Mouse (Mus musculus) spleen, adult 12 weeks (tissue): Measurements from ENCODE around the gene Spty2d1.

Source experiments
- DNase-seq: peaks from one replicate; pipeline ENCODE4 v3.0.0; 2022; ENCODE audit warnings: low spot score

The Spty2d1 gene

DNA sequence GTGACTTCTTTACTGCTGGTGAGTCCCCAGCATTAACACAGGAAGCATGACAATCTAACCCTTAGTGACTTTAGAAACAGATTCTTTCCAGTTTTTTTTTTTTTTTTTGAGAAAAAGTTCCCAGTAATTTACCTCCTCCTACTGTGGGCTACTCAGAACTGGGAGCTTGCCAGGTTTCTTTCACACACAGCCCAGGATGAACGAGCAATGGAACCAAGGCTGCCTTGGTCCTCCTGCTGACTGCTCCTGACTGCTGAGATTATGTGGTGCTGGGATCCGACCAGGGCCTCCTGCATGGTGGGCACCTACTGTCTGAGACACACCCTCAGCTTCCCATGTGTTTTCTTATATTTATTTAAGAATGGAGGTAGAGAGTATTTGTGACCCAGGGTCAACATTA is 21.1 kb downstream of the Spty2d1 start:
- DNase-seq, result no peak

DNA sequence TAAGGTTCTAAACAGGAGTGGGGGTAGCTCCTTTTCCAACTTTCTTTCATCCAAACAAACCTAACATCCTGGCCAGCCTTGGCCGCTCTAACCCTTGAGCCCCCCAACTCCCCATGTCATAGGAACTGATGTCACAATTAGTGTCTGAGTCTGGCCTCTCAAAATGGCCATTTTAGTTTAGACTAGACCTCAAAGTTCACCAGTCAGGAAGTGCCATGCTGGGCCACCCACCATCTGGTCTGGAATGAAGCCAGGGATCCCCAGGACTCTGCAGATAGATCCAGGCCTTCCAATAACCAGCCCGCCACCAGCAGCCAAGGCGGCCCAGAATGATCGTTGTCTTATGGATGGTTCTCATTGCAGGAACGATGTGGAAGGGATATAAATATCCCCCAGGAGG is 21.6 kb downstream of the Spty2d1 start:
- DNase-seq, result no peak

DNA sequence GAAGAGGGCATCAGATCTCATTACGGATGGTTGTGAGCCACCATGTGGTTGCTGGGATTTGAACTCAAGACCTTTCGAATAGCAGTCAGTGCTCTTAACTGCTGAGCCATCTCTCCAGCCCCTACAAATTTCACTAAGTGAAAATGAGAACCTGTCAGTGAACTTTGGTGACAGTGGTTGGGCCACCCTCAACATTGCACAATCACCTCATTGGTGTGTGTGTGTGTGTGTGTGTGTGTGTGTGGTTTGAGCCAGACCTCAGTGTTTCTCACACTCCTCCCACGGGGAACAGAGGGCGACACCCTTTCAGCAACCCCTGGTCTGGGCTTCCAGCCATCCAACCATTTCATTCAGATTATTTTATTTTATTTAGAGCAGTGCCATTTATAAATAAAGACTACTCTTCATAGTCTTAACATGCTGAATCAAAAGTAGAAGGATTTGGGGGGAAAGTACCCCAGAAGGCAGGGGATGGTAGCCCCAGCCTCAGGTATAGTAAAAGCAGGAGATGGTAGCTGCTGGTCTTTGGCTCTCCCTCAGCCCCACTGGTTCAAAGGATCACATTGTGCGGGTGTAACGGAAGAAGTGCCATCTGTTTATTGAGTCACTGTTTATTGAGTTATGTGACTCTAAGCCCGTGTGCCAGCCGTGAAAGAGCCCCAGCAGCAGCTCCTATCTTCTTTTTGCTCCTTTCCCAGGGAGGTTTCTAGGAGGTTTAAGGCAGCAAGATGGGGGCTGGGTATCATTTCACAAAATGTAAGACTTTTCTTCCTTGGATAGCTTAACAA is 22.3 kb downstream of the Spty2d1 start:
- no peak for DNase-seq

DNA sequence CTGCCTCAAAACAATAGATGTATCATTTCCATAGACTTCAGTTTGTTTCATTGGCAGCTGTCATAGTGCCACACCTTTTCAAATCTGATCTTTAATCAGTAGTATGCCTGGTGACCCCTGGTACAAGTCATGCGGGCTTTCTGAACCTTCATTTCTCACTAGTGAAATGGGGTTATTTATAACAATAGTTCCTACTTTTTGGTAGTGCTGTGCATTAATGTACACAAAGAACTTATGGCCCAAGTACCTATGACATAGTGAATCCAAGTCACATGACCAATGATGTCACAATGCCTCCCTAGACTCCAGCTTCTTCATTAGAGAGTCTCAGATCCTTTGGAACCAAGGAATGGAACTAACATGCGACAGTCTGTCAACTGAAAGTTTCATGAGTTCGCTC is 24.9 kb downstream of the Spty2d1 start, which contains the start of gene Gm9999:
Gene Gm9999 (plus strand): TSS at position 301 of the 400 bp plus-strand sequence.
- DNase-seq, result no peak

DNA sequence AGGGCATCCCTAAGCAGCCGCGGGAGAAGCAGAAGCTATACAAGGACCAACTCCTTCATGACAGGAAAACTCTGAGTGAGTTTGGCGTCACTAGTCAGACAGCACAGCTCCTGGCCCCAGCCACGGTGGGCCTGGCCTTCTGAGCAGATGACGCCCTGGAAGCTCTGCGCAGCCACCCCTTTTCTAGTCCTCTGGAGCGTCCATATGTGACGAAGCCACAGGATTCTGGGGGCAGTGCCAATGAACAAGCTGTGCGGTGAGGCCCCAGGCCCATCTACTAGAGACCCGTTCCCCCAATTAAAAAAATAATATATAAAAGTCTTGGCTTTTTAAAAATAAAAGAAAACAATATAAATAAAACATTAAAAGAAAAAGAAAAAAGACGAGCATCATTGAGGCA is 32.8 kb downstream of the Spty2d1 start:
- no peak for DNase-seq

DNA sequence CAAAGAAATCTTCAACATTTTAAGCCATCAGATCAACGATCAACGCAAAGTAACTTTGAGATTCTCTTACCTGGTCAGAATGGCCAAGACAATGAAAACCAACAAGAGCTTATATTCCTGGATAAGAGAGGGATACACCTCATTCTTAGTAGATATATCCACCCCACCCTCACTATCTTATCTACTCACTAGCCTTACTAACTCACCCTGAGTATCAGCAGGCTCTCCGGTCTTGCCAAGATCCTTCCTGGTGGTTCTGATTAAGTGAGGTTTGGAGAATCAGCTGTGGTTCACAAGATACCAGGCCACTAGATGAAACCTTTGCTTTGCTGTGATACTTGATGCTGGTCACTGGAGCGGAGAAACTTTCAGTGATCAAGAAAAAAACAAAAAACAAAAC is 33.6 kb downstream of the Spty2d1 start:
- DNase-seq, result no peak

DNA sequence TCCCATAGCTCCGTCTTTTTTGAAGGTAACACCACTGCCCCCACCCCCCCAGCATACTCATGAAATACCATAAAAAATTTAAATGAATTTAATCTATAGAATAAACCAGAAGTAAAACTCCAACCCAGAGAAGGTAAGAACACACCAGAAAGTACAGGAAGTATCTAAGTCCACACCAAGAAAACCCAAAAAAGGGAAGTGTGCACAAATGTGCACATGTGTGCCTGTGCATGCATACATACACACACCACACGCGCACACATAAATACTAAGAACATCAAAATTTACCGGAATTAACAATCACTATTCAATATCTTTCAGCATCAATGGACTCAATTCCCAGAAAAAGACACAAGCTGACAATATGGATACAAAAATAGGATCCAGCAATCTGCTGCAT is 38.3 kb downstream of the Spty2d1 start:
- no peak for DNase-seq

DNA sequence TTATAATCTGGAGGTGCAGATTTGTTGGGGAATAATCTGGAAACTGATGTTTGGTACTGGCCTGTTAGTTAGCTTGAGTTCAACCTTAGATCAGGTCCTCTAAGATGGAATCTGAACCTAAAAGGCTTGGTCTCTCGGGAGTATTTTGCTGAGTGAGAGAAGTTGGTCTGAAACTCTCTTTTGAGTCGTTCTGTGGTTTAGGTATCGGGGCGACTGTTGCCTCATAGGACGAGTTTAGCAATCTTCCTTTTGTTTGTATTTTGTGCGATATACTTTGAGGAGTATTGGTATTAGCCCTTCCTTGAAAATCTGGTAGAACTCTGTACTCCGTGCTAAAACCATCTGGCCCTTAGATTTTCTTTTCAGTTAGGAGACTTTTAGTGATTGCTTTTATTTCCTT is 44.1 kb downstream of the Spty2d1 start:
- no peak for DNase-seq

DNA sequence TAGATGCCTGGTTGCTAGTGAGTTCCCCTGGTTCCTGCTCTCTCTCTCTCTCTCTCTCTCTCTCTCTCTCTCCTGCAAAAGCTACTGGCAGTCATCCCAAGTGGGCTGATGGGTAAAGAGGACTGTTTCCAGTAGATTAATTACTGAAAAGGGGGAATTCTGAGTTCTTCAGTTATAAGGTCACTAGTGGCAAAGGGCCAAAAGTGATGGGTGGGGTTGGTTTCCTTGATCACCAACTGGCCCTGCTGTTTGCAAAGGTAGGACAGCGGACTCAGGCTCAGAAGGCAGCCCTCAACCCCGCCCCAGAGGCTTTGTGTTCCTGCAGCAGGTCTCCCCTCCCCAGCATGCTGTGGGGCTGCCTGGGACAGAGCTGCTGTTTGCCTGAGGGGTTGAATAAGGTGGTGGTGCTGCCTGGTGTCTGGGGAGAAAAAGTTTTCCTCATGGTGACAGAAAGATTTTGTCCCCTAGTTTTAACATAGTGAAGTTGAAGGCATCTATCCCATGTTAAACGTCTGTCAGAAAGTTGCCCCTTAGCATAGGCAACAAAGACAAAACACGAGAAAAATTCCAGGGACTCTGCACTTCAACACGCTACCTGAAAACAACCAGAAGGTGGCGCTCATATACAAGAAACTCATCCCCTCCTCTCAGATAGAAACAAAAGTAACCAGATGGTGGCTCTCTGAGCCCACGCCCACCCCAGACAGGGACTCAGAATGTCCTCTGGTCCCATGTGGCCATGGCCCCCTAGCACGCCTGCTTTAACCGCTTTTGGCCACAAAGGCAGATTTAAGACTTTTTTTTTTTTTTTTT is 45.2 kb downstream of the Spty2d1 start:
- DNase-seq, result peak; percentile 22

DNA sequence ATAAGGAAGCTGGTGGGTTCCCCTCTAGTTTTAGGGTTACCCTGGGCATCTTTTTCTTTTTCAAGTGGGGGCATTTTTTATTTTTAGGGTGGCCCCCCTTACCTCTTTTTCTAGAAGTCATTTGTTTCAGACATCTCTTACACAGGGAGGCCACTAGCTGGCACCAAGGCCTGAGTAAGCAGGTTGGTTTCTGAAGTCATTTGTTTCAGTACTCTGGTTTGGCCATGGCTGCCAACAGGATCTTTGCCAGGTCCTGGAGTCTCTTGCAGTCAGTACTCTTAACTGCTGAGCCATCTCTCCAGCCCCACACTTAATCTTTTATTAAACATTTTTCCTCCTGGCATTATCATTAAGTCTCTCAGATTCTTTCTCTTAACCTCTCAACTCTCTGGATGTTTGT is 46.1 kb downstream of the Spty2d1 start:
- no peak for DNase-seq

DNA sequence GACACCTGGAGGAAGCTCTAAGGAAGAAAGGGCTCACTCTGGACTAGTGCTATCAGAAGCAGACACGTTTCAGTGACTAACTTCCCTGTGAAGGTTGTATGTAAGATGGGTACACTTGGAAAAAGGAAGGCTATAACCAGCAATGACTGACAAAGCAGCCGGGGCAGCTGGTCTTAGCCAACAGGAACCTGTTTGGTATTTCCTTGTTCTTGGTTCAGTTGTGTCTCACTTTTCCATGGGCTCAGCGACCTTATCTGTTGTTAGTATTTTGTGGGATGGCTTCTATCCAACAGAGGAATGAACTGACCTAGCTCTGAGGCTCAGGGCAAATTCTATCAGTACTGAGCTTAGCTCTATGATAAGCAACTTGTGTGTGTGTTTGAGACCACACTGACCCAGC is 47.2 kb downstream of the Spty2d1 start:
- no peak for DNase-seq

DNA sequence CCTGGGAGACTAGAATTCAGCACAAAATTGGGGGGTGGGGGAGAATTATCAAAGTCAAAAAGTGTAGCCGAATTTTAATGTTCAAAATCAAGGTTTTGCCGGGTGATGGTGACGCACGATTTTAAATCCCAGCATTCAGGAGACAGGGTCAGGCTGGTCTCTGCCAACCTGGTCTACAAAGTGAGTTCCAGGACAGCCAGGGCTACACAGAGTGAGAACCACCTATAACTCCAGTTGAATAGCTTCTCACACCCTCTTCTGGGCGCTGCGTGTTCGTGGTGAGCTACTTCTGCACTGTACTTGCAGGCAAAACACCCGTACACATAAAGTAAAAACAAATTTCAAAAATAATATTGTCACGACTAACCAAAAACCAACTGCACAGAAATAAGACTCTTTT is 49.4 kb downstream of the Spty2d1 start:
- DNase-seq, result no peak

DNA sequence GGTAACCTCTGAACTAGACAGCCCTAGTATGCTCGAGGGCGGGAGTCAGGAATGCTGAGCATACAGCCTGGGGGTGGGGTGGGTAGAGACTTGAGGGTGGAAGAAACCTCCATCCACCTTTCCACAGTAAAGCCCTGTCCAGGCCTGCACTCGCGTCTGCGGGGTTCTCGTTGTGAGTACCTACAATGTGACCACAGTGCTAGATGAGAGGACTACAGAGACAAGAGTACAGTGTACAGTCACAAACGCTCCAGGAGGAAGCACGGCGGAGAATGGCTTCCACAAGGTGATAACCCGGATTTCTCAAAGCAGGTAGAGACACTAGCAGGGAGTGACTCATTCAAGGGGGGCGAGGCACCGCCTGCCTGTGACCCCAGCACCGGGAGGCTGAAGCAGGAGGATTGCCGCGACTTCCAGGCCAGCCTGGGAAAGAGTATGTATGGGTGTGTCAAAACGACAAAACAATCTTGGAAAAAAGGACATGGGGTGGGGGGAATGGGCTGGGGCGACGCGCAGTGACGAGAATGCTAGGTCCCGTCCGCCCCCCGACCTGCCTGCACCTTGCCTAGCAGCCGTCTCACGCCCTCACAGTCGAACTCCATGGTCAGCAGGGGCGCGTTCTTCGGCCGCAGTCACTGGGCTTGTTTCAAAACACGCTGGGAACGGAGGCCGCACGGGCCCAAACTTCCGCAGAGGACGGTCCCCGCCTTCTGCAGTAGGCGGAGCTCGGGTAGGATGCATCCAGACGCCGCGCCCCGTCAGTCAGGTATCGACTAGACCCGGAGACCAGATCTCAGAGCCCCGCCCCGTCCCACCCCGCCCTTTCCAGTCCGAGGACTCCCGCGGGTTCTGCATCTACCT is 50.1 kb downstream of the Spty2d1 start, which contains the start of gene Uevld:
Gene Uevld (minus strand): TSS at position 697 of the 861 bp plus-strand sequence.
- DNase-seq, result peak; percentile 83
